Mouse (Mus musculus) brain, embryonic 14.5 days (tissue): ENCODE measurements at regions not wholly inside any gene's neighbourhood (a gene's known extent, or its start where the extent isn't known, plus 50 kb on each side); places are given as distances from the start of the nearest gene placed in this dataset.

Source experiments
- CTCF ChIP-seq: fragments of 200-500 bp; IDR thresholded peaks from 2 replicates; pipeline ENCODE4 v1.5.1; 2012; ENCODE audit warnings: inconsistent platforms, mild to moderate bottlenecking, moderate library complexity, borderline replicate concordance; ENCODE audit not compliant: insufficient read depth, insufficient read length; ENCODE audit errors: extremely low read depth
- POLR2A ChIP-seq: fragments of 200-500 bp; IDR thresholded peaks from 2 replicates; pipeline ENCODE4 v1.6.1; 2012; ENCODE audit warnings: mild to moderate bottlenecking, inconsistent platforms, borderline replicate concordance; ENCODE audit not compliant: poor library complexity, insufficient read depth, insufficient read length, severe bottlenecking; ENCODE audit errors: extremely low read depth

GRCm38 (mm10) chr4:82218616-82219015 is 486.9 kb downstream of the Nfib start:
- TF ChIP-seq CTCF (no peak), POLR2A (no peak)
